Mouse (Mus musculus): ENCODE data around the gene Cib1. TPM values are rescaled to one million over a fixed set of nuclear protein-coding genes. Genes with fewer than 3 reads are reported as not detected.

Gene Cib1
- total and polyA plus RNA-seq, 3 experiments = 84.5 to 145 TPM; not detected in 1

DNA sequence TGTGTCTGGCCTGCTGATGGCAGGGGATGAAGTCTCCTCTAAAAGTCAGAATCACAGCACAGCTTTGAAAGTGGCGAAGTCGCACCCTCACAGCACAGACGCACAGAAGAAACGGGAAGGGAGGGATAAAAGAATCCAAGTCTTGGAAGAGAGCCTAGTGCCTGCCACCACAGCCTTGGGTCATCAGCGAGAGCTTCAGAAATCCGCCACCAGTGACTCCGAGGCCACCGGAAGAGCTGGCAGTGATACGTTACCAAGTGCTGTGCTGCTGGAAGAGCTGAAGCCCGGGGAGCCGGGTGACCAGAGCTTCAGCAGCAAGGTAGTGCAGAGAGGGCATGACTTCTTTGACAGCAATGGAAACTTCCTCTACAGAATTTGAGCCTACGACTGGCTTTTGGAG lies 32.0 kb upstream of the Cib1 start:
- H3K36me3 ChIP-seq (ENCODE audit: control insufficient read depth in 1 of 2, insufficient read depth in 2 of 2, low read length in 2 of 2) = peaks cover 6 to 26% of the 10 kb centered on the region in 2 experiments
- peaks cover 7 to 21% of the 10 kb centered on the region in 2 experiments for H3K4me1 ChIP-seq (ENCODE audit: control insufficient read depth in 1 of 2, insufficient read depth in 2 of 2, low read length in 2 of 2)
- TF ChIP-seq POLR2AphosphoS2 (IDR thresholded peaks at IDR 0.05; ENCODE audit: low read length) = no peak
- no peak for TF ChIP-seq MXI1 (IDR thresholded peaks at IDR 0.05; ENCODE audit: low read depth, low read length)
- no peak for TF ChIP-seq ETS1 (IDR thresholded peaks at IDR 0.05; ENCODE audit: low read depth, low read length)
- no peak for TF ChIP-seq GABPA (IDR thresholded peaks at IDR 0.05; ENCODE audit: low read depth, low read length)
- TF ChIP-seq HCFC1 (IDR thresholded peaks at IDR 0.05; ENCODE audit: low read depth, low read length) = no peak
- TF ChIP-seq SMC3 (IDR thresholded peaks at IDR 0.05; ENCODE audit: low read depth, low read length) = no peak
- TF ChIP-seq MAX (IDR thresholded peaks at IDR 0.05; ENCODE audit: low read length) = no peak
- TF ChIP-seq CHD1 (IDR thresholded peaks at IDR 0.05; ENCODE audit: low read depth, low read length) = no peak
- TF ChIP-seq MEF2A (IDR thresholded peaks at IDR 0.05; ENCODE audit: extremely low read depth, insufficient replicate concordance, low read depth, low read length, poor library complexity, severe bottlenecking) = no peak
- no peak for TF ChIP-seq TBP (IDR thresholded peaks at IDR 0.05; ENCODE audit: low read depth, low read length)
- no peak for TF ChIP-seq SIN3A (IDR thresholded peaks at IDR 0.05; ENCODE audit: low read length)
- DNase-seq (ENCODE audit: low read depth, low spot score) = no peak
- no peaks in the 10 kb centered on the region for H3K27me3 ChIP-seq (ENCODE audit: control insufficient read depth in 1 of 2, insufficient read depth in 2 of 2, low read length in 2 of 2)
- H3K9me3 ChIP-seq (replicated peaks; ENCODE audit: insufficient read depth, low read length) = no peaks in the 10 kb centered on the region
- H3K9ac ChIP-seq (ENCODE audit: control insufficient read depth, low read depth, low read length, poor library complexity, severe bottlenecking) = no peak overlapping the region
- no peak overlapping the region for H3K4me3 ChIP-seq (ENCODE audit: control insufficient read depth in 1 of 2, insufficient read depth in 1 of 2, low read depth in 2 of 2, low read length in 2 of 2)
- H3K79me2 ChIP-seq (ENCODE audit: control insufficient read depth, insufficient read depth, low read length, poor library complexity) = peaks cover 20% of the 10 kb centered on the region
- no peak overlapping the region for H3K27ac ChIP-seq (ENCODE audit: control insufficient read depth, low read depth, low read length)

DNA sequence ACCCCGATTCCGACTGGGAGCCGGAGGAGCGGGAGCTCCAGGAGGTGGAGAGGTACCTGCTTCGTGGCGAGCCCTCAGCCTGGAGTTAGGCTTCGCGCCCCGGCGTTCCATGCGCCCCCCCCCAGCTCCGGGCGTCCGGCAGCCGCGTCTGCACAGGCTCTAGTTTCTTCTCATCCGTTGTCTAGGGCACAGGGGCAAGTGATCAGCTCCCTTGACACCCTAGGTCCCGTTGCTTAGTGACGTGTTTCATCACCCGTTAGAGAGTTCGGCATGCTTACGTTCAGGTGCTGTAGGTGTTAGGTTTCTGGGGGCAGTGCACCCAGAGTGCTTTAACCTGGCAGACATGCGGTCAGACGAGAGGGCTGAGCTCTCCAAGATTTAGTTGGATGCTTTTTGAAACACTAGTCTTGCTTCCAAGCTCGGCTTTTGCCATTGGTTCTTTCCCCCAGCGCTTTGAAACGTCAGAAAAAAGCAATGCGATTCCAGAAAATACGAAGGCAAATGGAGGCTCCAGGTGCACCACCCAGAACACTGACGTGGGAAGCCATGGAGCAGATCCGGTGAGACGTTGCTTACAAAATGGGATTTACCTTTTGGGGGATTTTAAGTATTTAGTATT lies 28.9 kb upstream of the Cib1 start:
- 0 out of 2 replicates have a peak, but pooled peaks have one; percentile 21 for TF ChIP-seq HCFC1 (IDR thresholded peaks at IDR 0.05; ENCODE audit: low read depth, low read length)
- TF ChIP-seq CHD2 (IDR thresholded peaks at IDR 0.05; ENCODE audit: low read length) = no peak
- TF ChIP-seq SIN3A (IDR thresholded peaks at IDR 0.05; ENCODE audit: low read length) = no peak; the same call in 1 of the 2 replicates
- TF ChIP-seq MYC (IDR thresholded peaks at IDR 0.05; ENCODE audit: low read depth, low read length) = 0 out of 2 replicates have a peak, but pooled peaks have one; percentile 6
- TF ChIP-seq ETS1 (IDR thresholded peaks at IDR 0.05; ENCODE audit: low read depth, low read length) = 0 out of 2 replicates have a peak, but pooled peaks have one; percentile 6
- TF ChIP-seq MAX (IDR thresholded peaks at IDR 0.05; ENCODE audit: low read length) = peak; percentile 26; the same call in 1 of the 2 replicates
- TF ChIP-seq MXI1 (IDR thresholded peaks at IDR 0.05; ENCODE audit: low read depth, low read length) = peak; percentile 68; the same call in 1 of the 2 replicates
- peak overlapping the region; percentile 55 to 77 for H3K4me3 ChIP-seq (ENCODE audit: control insufficient read depth in 1 of 2, insufficient read depth in 1 of 2, low read depth in 2 of 2, low read length in 2 of 2)
- peaks cover 4 to 17% of the 10 kb centered on the region in 2 experiments for H3K4me1 ChIP-seq (ENCODE audit: control insufficient read depth in 1 of 2, insufficient read depth in 2 of 2, low read length in 2 of 2)
- DNase-seq (ENCODE audit: low read depth, low spot score) = peak; percentile 62
- H3K9me3 ChIP-seq (replicated peaks; ENCODE audit: insufficient read depth, low read length) = no peaks in the 10 kb centered on the region
- H3K9ac ChIP-seq (ENCODE audit: control insufficient read depth, low read depth, low read length, poor library complexity, severe bottlenecking) = peak overlapping the region; percentile 84
- H3K27me3 ChIP-seq (ENCODE audit: control insufficient read depth in 1 of 2, insufficient read depth in 2 of 2, low read length in 2 of 2) = no peaks in the 10 kb centered on the region
- peaks cover 6 to 15% of the 10 kb centered on the region in 2 experiments for H3K36me3 ChIP-seq (ENCODE audit: control insufficient read depth in 1 of 2, insufficient read depth in 2 of 2, low read length in 2 of 2)
- H3K79me2 ChIP-seq (ENCODE audit: control insufficient read depth, insufficient read depth, low read length, poor library complexity) = peaks cover 19% of the 10 kb centered on the region
- H3K27ac ChIP-seq (ENCODE audit: control insufficient read depth, low read depth, low read length) = peak overlapping the region; percentile 56
